Mouse (Mus musculus) layer of hippocampus, postnatal 10 days (tissue): Measurements from ENCODE around the gene Trap1. TPM values are rescaled to one million over a fixed set of nuclear protein-coding genes. Genes with fewer than 3 reads are reported as not detected.

Source experiments
- microRNA-seq, 2 experiments: library from miRNA; unstranded; fragments of <30 nt; microRNA quantifications; one replicate each; pipeline ENCODE4 v1.2.0; 2021
- total RNA-seq, 2 experiments: library from RNA; stranded (reverse); gene quantifications; 2 replicates each; pipeline ENCODE4 v1.2.3; 2021

Trap1 gene
- total RNA-seq, 2 experiments from 2014 or later: 69.2 to 71.9 TPM

Small RNAs within 50 kb of the gene (microRNA-seq; reads per million reads assigned to microRNA genes)
- 0 reads per million in 2 experiments for gene Gm23413

Other genes starting within 250 kb of the Trap1 start
- gene Olfr15, start 246.9 kb downstream of the Trap1 start, total RNA-seq: not detected
- gene Zfp174, start 230.6 kb downstream of the Trap1 start, total RNA-seq: 1 to 10 TPM; 4.4 to 4.8 TPM
- gene Naa60, start 205.5 kb downstream of the Trap1 start, total RNA-seq: 100 to 1,000 TPM in 1 of 2 experiments, 10 to 100 TPM in 1; 95.0 to 107 TPM
- 10 to 100 TPM; 26.8 to 27.7 TPM for gene Zfp597, start 193.3 kb downstream of the Trap1 start, total RNA-seq
- gene Gm20695, start 193.2 kb downstream of the Trap1 start, total RNA-seq: under 1 TPM in 1 of 2 experiments, not detected in 1; 0.46 TPM
- gene 1700037C18Rik, start 169.1 kb downstream of the Trap1 start, total RNA-seq: 1 to 10 TPM; 5.8 to 6.6 TPM
- gene Cluap1, start 169.0 kb downstream of the Trap1 start, total RNA-seq: 10 to 100 TPM; 35.6 to 37.7 TPM
- 1 to 10 TPM; 2.3 to 2.5 TPM for gene Nlrc3, start 101.2 kb downstream of the Trap1 start, total RNA-seq
- 10 to 100 TPM; 55.0 to 57.1 TPM for gene Slx4, start 74.1 kb downstream of the Trap1 start, total RNA-seq
- gene Dnase1, start 40.9 kb downstream of the Trap1 start, total RNA-seq: not detected
- gene Crebbp, start 136.2 kb upstream of the Trap1 start, total RNA-seq: 10 to 100 TPM; 71.6 to 81.9 TPM